Mouse (Mus musculus) bone marrow, adult 2 months (tissue): Measurements from ENCODE around the gene Robo3.

ENCODE experiments used
- CTCF ChIP-seq: fragments of 200-500 bp; IDR thresholded peaks from 2 replicates; pipeline ENCODE4 v1.5.1; 2011; ENCODE audit warnings: low read length, control low read depth; ENCODE audit not compliant: control insufficient read depth, insufficient read depth
- POLR2A ChIP-seq: fragments of 200-500 bp; IDR thresholded peaks from 2 replicates; pipeline ENCODE4 v1.6.1; 2011; ENCODE audit warnings: low read depth, mild to moderate bottlenecking, control low read depth, low read length, borderline replicate concordance; ENCODE audit not compliant: control insufficient read depth

- TF ChIP-seq CTCF (no peak), POLR2A (no peak)
Measured at GRCm38 (mm10) chr9:37368860-37369259, 64.2 kb downstream of the Robo3 start.
